Mouse (Mus musculus) ovary, postnatal 36 days (tissue): ENCODE data around the gene Serpinb3a.
"Not testable (repeated sequence)": the region's sequence is repeated elsewhere in the genome, so short reads cannot be mapped to it uniquely, and the experiment has no call there.

ENCODE experiments used
- DNase-seq: peaks from one replicate; pipeline ENCODE4 v3.0.0; 2022; ENCODE audit warnings: low spot score, mixed read lengths

Gene Serpinb3a

GRCm38 (mm10) chr1:107052203-107052602 lies at the start of gene Serpinb3a:
Gene Serpinb3a, minus strand, starts transcription at chr1:107052303.
- no peak for DNase-seq

DNA sequence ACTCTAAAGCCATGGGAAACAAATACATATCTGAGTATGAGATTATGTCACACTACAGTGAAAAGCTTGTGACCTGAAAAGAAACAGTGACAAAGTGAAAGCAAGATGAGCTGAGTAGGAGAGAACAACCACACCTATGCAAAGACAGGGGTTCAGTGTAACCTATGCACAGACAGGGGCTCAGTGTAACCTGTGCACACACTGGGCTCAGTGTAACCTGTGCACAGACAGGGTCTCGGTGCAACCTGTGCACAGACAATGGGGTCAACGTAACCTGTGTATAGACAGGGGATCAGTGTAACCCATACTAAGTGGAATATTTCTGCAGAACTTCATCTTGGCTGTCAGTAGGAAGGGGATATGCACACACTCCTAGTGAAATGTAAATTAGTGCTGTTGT lies 46.3 kb upstream of the Serpinb3a start:
- DNase-seq, result no peak

DNA sequence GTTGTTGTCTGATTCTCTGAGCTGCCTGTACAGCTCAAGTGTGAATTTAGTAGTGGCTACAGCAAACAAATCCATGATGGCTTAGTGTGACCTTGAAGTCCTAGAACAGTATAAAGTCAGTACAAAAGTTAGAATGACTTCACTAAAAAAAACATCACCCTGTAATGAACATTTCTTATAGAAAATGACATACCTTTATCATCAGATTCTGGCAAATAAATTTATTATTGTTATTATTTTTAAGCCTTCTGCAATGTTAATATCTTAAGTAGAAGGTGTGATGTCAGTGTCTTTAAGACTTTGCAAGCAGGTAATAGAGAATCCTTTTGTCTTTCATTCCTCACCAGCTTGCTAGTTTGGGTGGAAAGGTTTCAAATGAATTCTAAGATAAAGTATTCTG lies 31.3 kb upstream of the Serpinb3a start, which contains the start of gene Serpinb3d:
Serpinb3d (minus strand) TSS at position 101 of the 400 bp plus-strand sequence.
- no peak for DNase-seq

DNA sequence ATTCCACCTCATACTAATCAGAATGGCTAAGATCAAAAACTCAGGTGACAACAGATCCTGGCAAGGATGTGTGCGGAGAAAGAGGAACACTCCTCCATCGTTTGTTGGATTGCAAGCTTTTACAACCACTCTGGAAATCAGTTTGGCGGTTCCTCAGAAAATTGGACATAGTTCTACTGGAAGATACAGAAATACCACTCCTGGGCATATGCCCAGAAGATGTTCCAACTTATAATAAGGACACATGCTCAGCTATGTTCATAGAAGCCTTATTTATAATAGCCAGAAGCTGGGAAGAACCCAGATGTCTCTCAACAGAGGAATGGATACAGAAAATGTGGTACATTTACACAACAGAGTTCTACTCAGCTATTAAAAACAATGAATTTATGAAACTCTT lies 17.9 kb downstream of the Serpinb3a start:
- not testable (repeated sequence) for DNase-seq

GRCm38 (mm10) chr1:107025886-107026285 lies 26.2 kb downstream of the Serpinb3a start:
- DNase-seq, result no peak

DNA sequence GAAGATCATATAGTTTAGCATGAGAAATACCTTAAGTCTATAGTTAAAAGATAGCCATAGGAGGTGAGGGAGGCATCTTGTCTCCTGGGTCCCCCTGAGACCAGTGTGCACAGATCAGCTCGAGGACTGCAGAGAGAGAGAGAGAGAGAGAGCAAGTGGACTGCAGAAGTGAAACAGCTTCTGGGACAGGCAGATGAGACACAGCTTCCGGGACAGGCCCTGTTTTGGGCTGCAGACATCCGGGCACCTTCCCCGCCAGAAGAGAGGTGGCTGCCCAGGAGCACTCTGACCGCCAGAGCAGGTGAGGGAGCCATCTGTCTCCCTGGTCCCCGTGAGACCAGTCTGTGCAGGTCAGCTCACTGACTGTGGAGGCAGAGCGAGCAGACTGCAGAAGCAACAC lies 36.9 kb downstream of the Serpinb3a start:
- DNase-seq, result no peak

DNA sequence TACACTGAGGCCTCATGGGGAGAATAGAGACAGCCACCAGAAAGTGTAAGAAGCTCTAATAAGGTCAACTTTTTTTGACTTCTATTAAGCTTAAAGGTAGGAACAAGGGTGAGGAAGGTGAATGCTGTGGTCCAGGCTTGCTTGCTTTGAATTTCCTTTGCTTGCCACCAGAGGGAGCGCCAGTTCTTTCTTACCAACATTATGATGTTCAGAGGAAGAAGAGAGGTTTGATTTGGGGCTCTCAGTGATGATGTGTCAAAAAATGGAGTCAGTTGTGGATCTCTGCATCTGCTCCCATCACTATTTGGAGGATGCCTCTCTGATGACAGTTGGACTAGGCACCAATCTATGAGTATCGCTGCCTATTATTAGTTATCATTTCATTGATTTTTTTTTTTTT lies 37.6 kb downstream of the Serpinb3a start:
- DNase-seq, result peak; percentile 10

DNA sequence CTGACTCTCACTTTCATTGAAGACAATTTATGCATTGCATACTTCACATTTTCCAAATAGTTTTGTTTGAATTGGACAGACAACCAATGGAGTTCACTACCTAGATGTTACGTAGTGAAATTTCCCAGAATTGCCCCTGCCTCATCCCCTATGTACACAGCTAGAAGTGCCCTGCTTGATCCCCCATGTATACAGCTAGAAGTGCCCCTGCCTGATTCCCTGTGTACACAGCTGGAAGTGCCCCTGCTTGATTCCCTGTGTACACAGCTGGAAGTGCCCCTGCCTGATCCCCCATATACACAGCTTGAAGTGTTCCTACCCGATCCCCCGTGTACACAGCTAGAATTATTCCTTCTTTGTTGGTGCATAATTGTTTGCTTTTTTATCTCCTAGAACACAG lies 45.8 kb downstream of the Serpinb3a start:
- no peak for DNase-seq

DNA sequence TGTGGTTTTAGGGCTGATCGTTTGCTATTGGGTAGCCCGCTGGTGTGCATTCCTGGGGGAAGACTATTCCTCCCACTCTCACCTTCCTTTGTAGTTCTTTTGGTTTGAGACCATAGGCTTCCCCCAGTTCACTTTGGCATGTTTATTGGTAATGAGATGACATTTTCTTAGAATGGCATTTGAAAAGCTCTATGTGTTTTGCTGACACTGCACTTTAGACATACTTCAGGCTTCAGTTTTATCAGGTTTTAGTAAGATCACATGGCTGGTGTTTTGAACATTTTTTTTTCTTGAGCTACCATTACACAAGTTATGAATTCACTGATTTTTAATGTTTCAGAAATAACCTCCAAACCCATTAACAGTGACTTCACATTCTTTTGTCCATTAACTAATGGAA lies 50.3 kb downstream of the Serpinb3a start:
- no peak for DNase-seq

GRCm38 (mm10) chr1:107000424-107000823 lies 51.7 kb downstream of the Serpinb3a start:
- DNase-seq, result peak; percentile 27
